Mouse (Mus musculus): ENCODE data around the gene Cdt1. TPM values are rescaled to one million over a fixed set of nuclear protein-coding genes. Genes with fewer than 3 reads are reported as not detected.

Cdt1 gene
- polyA plus RNA-seq, 1 experiment, result 11.7 TPM

GRCm38 (mm10) chr8:122548331-122548730 lies 19.5 kb upstream of the Cdt1 start:
- Histone ChIP-seq H3K4me1 (ENCODE audit: control insufficient read depth, insufficient read depth, low read length) (peaks cover 32% of the 10 kb centered on the region), H3K4me3 (replicated peaks; ENCODE audit: extremely low read depth, low read depth, low read length) (no peak overlapping the region)
- 37% methylated on average over 13 of the region's 13 CpGs for WGBS
- DNase-seq, result no peak
- no peak for TF ChIP-seq POLR2A (IDR thresholded peaks at IDR 0.05; ENCODE audit: borderline replicate concordance, extremely low read depth, low read depth, low read length)
- no peak for TF ChIP-seq CTCF (IDR thresholded peaks at IDR 0.05; ENCODE audit: insufficient read depth, low read length)

GRCm38 (mm10) chr8:122548891-122549439 lies 18.9 kb upstream of the Cdt1 start:
- peaks cover 32% of the 10 kb centered on the region for H3K4me1 ChIP-seq (ENCODE audit: control insufficient read depth, insufficient read depth, low read length)
- no peak for DNase-seq
- TF ChIP-seq POLR2A (IDR thresholded peaks at IDR 0.05; ENCODE audit: borderline replicate concordance, extremely low read depth, low read depth, low read length) (no peak), CTCF (IDR thresholded peaks at IDR 0.05; ENCODE audit: insufficient read depth, low read length) (no peak)
- H3K4me3 ChIP-seq (replicated peaks; ENCODE audit: extremely low read depth, low read depth, low read length), result no peak overlapping the region
- WGBS, result 47% methylated on average over 3 of the region's 3 CpGs

- no peak for TF ChIP-seq POLR2A (IDR thresholded peaks at IDR 0.05; ENCODE audit: borderline replicate concordance, extremely low read depth, low read depth, low read length)
- Histone ChIP-seq H3K4me1 (ENCODE audit: control insufficient read depth, insufficient read depth, low read length) (peaks cover 32% of the 10 kb centered on the region), H3K4me3 (replicated peaks; ENCODE audit: extremely low read depth, low read depth, low read length) (peak overlapping the region; percentile 71)
- WGBS, result 2% methylated on average over 52 of the region's 52 CpGs
- peak; percentile 57 for DNase-seq
Measured at GRCm38 (mm10) chr8:122550234-122550994, 17.4 kb upstream of the Cdt1 start.

GRCm38 (mm10) chr8:122550995-122551264 lies 16.9 kb upstream of the Cdt1 start:
- no peak for DNase-seq
- WGBS, result under 1% methylated on average over 42 of the region's 43 CpGs
- Histone ChIP-seq H3K4me1 (ENCODE audit: control insufficient read depth, insufficient read depth, low read length) (peaks cover 30% of the 10 kb centered on the region), H3K4me3 (replicated peaks; ENCODE audit: extremely low read depth, low read depth, low read length) (peak overlapping the region; percentile 71)
- TF ChIP-seq POLR2A (IDR thresholded peaks at IDR 0.05; ENCODE audit: borderline replicate concordance, extremely low read depth, low read depth, low read length), result no peak
- TF ChIP-seq CTCF (IDR thresholded peaks at IDR 0.05; ENCODE audit: insufficient read depth, low read length), result no peak

GRCm38 (mm10) chr8:122551265-122552051 lies 16.4 kb upstream of the Cdt1 start, which contains the start of gene Piezo1:
Gene Piezo1 (minus strand): TSS chr8:122551329.
- TF ChIP-seq POLR2A (IDR thresholded peaks at IDR 0.05; ENCODE audit: borderline replicate concordance, extremely low read depth, low read depth, low read length) (peak; percentile 91), CTCF (IDR thresholded peaks at IDR 0.05; ENCODE audit: insufficient read depth, low read length) (peak; percentile 100)
- Histone ChIP-seq H3K4me3 (replicated peaks; ENCODE audit: extremely low read depth, low read depth, low read length) (peak within 1 kb of the TSS; percentile 71), H3K4me1 (ENCODE audit: control insufficient read depth, insufficient read depth, low read length) (peaks cover 25% of the 10 kb centered on the region)
- DNase-seq, result peak; percentile 98
- WGBS, result 9% methylated on average over 56 of the region's 56 CpGs

- no peak for DNase-seq
- H3K4me1 ChIP-seq (ENCODE audit: control insufficient read depth, insufficient read depth, low read length), result no peaks in the 10 kb centered on the region; the same call in 1 of the 2 replicates
- TF ChIP-seq POLR2A (IDR thresholded peaks at IDR 0.05; ENCODE audit: borderline replicate concordance, extremely low read depth, low read depth, low read length) (no peak), CTCF (IDR thresholded peaks at IDR 0.05; ENCODE audit: insufficient read depth, low read length) (no peak)
- 44% methylated on average over 6 of the region's 6 CpGs for WGBS
- H3K4me3 ChIP-seq (replicated peaks; ENCODE audit: extremely low read depth, low read depth, low read length), result no peak overlapping the region
Measured at GRCm38 (mm10) chr8:122554786-122555185, 13.0 kb upstream of the Cdt1 start.

- peaks cover 4% of the 10 kb centered on the region for H3K4me1 ChIP-seq (ENCODE audit: control insufficient read depth, insufficient read depth, low read length)
- DNase-seq, result peak; percentile 75
- TF ChIP-seq CTCF (IDR thresholded peaks at IDR 0.05; ENCODE audit: insufficient read depth, low read length), result peak; percentile 10; the same call in 1 of the 2 replicates
- peak; percentile 71 for TF ChIP-seq POLR2A (IDR thresholded peaks at IDR 0.05; ENCODE audit: borderline replicate concordance, extremely low read depth, low read depth, low read length)
- H3K4me3 ChIP-seq (replicated peaks; ENCODE audit: extremely low read depth, low read depth, low read length), result peak overlapping the region; percentile 40
- WGBS, result 26% methylated on average over 12 of the region's 12 CpGs
Measured at GRCm38 (mm10) chr8:122556030-122557009, 11.5 kb upstream of the Cdt1 start.

GRCm38 (mm10) chr8:122557248-122558038 lies 10.4 kb upstream of the Cdt1 start:
- Histone ChIP-seq H3K4me3 (replicated peaks; ENCODE audit: extremely low read depth, low read depth, low read length) (no peak overlapping the region), H3K4me1 (ENCODE audit: control insufficient read depth, insufficient read depth, low read length) (peaks cover 5% of the 10 kb centered on the region)
- WGBS, result 47% methylated on average over 10 of the region's 10 CpGs
- TF ChIP-seq POLR2A (IDR thresholded peaks at IDR 0.05; ENCODE audit: borderline replicate concordance, extremely low read depth, low read depth, low read length), result no peak
- no peak for TF ChIP-seq CTCF (IDR thresholded peaks at IDR 0.05; ENCODE audit: insufficient read depth, low read length)
- DNase-seq, result no peak

All from lung, adult 2 months (tissue).